Comparison of ENCODE assay signal across 8 mouse cellular contexts in the genomic region with DNA sequence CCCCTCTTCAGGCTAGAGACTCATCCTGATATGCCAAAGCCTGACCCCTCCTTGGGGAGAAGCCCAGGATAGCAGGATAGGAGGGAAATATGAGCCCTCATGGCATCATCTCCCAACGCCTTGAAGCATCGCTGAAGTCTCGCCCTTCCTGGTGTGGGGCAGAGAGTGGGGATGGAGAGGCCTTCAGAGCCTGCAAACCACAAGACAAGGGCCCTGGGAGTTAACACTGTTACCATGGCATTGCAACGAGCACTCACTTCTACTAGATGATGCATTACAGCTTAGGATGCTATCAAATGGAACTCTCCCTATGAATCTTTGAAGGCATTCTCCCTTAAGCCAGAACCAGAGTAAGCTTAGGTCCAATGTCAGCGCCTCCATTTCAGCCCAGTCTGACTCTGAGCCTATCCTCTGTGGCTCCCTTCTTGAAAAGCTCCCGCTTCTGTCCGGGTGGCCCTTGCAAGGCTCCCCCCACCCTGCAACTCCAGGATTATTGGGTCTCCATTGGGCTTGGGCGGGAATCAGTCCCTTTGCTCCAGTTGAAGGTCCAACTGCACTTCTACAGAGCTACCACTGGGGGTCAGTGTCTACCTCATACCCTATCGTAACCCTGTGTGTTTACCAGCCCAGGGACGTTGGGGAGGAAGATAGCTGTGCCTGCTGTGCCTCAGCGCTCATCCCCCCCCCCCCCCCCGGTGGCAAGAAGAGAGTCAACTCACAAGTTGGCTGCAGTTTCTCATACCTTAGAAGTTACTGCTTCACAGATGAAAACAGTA. TPM values are rescaled to one million over a fixed set of nuclear protein-coding genes. Genes with fewer than 3 reads are reported as not detected.
A peak's percentile ranks its signal among the peaks of the same experiment; 100 is the strongest.
DNase-seq lines count a peak whose midpoint lies in the region; ATAC-seq lines count a peak whose summit lies in the region.

No protein-coding gene starts in this region.

- no peaks in the 10 kb centered on the region for H3K9me3 ChIP-seq in forebrain, embryonic 10.5 days
- no peaks in the 10 kb centered on the region for H3K9me3 ChIP-seq in forebrain, embryonic 15.5 days
- H3K9me3 ChIP-seq in hindbrain, embryonic 14.5 days (ENCODE audit: control insufficient read depth, low read length): no peaks in the 10 kb centered on the region

- 23% methylated on average over 12 of the region's 12 CpGs for WGBS in forebrain, embryonic 10.5 days
- 25% methylated on average over 12 of the region's 12 CpGs for WGBS in forebrain, embryonic 15.5 days
- WGBS in hindbrain, embryonic 14.5 days: 25% methylated on average over 12 of the region's 12 CpGs

- H3K27me3 ChIP-seq in forebrain, embryonic 10.5 days (ENCODE audit: poor library complexity, severe bottlenecking): peaks cover 14% of the 10 kb centered on the region; the same call in 1 of the 2 replicates
- H3K27me3 ChIP-seq in forebrain, embryonic 15.5 days: no peaks in the 10 kb centered on the region
- H3K27me3 ChIP-seq in hindbrain, embryonic 14.5 days (ENCODE audit: control insufficient read depth, insufficient read depth, low read length): no peaks in the 10 kb centered on the region

- no peak overlapping the region for H3K27ac ChIP-seq in forebrain, embryonic 10.5 days
- no peak overlapping the region for H3K27ac ChIP-seq in forebrain, embryonic 15.5 days (replicated peaks)
- no peak overlapping the region for H3K27ac ChIP-seq in hindbrain, embryonic 14.5 days

- peaks cover 16% of the 10 kb centered on the region for H3K4me1 ChIP-seq in forebrain, embryonic 10.5 days
- H3K4me1 ChIP-seq in forebrain, embryonic 15.5 days: no peaks in the 10 kb centered on the region
- no peaks in the 10 kb centered on the region for H3K4me1 ChIP-seq in hindbrain, embryonic 14.5 days (replicated peaks; ENCODE audit: control insufficient read depth, insufficient read depth, low read length)

- H3K4me2 ChIP-seq in forebrain, embryonic 15.5 days (replicated peaks): no peak overlapping the region
- H3K4me2 ChIP-seq in hindbrain, embryonic 14.5 days (replicated peaks): no peak overlapping the region

- H3K9ac ChIP-seq in forebrain, embryonic 15.5 days (replicated peaks): no peak overlapping the region
- no peak overlapping the region for H3K9ac ChIP-seq in hindbrain, embryonic 14.5 days

- H3K36me3 ChIP-seq in forebrain, embryonic 10.5 days (replicated peaks): no peaks in the 10 kb centered on the region
- no peaks in the 10 kb centered on the region for H3K36me3 ChIP-seq in forebrain, embryonic 15.5 days
- no peaks in the 10 kb centered on the region for H3K36me3 ChIP-seq in hindbrain, embryonic 14.5 days (replicated peaks; ENCODE audit: control insufficient read depth, insufficient read depth)

- no peak for ATAC-seq in forebrain, embryonic 15.5 days (replicated peaks)
- peak; percentile 96 for ATAC-seq in CD4-positive, CD25-positive, alpha-beta regulatory T cell, adult 4 months
- ATAC-seq in hindbrain, embryonic 14.5 days (ENCODE audit: low FRiP score): no peak

- peak overlapping the region; percentile 8 for H3K4me3 ChIP-seq in forebrain, embryonic 10.5 days
- H3K4me3 ChIP-seq in forebrain, embryonic 15.5 days: no peak overlapping the region
- H3K4me3 ChIP-seq in hindbrain, embryonic 14.5 days (replicated peaks; ENCODE audit: low read length): no peak overlapping the region

- DNase-seq in forebrain, embryonic 10.5 days (ENCODE audit: extremely low spot score, low spot score): no peak
- DNase-seq in embryo, embryonic 10 days (ENCODE audit: low spot score): peak; percentile 80
- peak; percentile 57 for DNase-seq in hindbrain, embryonic 14.5 days (ENCODE audit: low spot score)
- DNase-seq in lung, postnatal 14 days: peak; percentile 36
- DNase-seq in thymus, postnatal 14 days: peak; percentile 57
- no peak for DNase-seq in right cerebral cortex, postnatal 4 days

RNA-seq across cellular contexts. Expression of a gene that starts 11.1 kb away (rescaled TPM):
- polyA plus RNA-seq in forebrain, embryonic 10.5 days (2016; fragmentation: Nextera tagmentation; extraction: Ambion mirVana): 0.71 and 0.86 TPM in 2 replicates
- 8.4 and 9.9 TPM in 2 replicates for polyA plus RNA-seq in forebrain, embryonic 15.5 days (2015; fragmentation: Nextera tagmentation; extraction: Ambion mirVana)
- 10 to 100 TPM; 17.3 to 17.4 TPM for polyA plus RNA-seq in CD4-positive, CD25-positive, alpha-beta regulatory T cell, adult 4 months (2017; shearing (Covaris generic))
- 14.1 and 17.6 TPM in 2 replicates for polyA plus RNA-seq in hindbrain, embryonic 14.5 days (2014; fragmentation: Nextera tagmentation; extraction: Ambion mirVana)

RNA-seq across cellular contexts. Expression of a gene that starts 21.1 kb away (rescaled TPM):
- polyA plus RNA-seq in forebrain, embryonic 10.5 days (2016; fragmentation: Nextera tagmentation; extraction: Ambion mirVana): 59.2 and 63.9 TPM in 2 replicates
- polyA plus RNA-seq in forebrain, embryonic 15.5 days (2015; fragmentation: Nextera tagmentation; extraction: Ambion mirVana): 93.6 and 94.5 TPM in 2 replicates
- polyA plus RNA-seq in CD4-positive, CD25-positive, alpha-beta regulatory T cell, adult 4 months (2017; shearing (Covaris generic)): 100 to 1,000 TPM; 191 to 247 TPM
- 88.2 and 95.4 TPM in 2 replicates for polyA plus RNA-seq in hindbrain, embryonic 14.5 days (2014; fragmentation: Nextera tagmentation; extraction: Ambion mirVana)

RNA-seq across cellular contexts. Expression of a gene that starts 55.4 kb away (rescaled TPM):
- 10.7 and 16.1 TPM in 2 replicates for polyA plus RNA-seq in forebrain, embryonic 10.5 days (2016; fragmentation: Nextera tagmentation; extraction: Ambion mirVana)
- polyA plus RNA-seq in forebrain, embryonic 15.5 days (2015; fragmentation: Nextera tagmentation; extraction: Ambion mirVana): 9.5 and 9.7 TPM in 2 replicates
- 10 to 100 TPM; 11.9 to 37.1 TPM for polyA plus RNA-seq in CD4-positive, CD25-positive, alpha-beta regulatory T cell, adult 4 months (2017; shearing (Covaris generic))
- 6.9 and 7.2 TPM in 2 replicates for polyA plus RNA-seq in hindbrain, embryonic 14.5 days (2014; fragmentation: Nextera tagmentation; extraction: Ambion mirVana)

Comparison
In these comparisons a context has a peak if more than half of its experiments do, and no peak if none do; other contexts are left out.
1. DNase-seq: peak in embryo, embryonic 10 days (single experiment), hindbrain, embryonic 14.5 days (single experiment), lung, postnatal 14 days (single experiment) and thymus, postnatal 14 days (single experiment); none in forebrain, embryonic 10.5 days (single experiment) and right cerebral cortex, postnatal 4 days (single experiment).